Mouse (Mus musculus): ENCODE measurements around the gene Ppp1r16b.

DNA sequence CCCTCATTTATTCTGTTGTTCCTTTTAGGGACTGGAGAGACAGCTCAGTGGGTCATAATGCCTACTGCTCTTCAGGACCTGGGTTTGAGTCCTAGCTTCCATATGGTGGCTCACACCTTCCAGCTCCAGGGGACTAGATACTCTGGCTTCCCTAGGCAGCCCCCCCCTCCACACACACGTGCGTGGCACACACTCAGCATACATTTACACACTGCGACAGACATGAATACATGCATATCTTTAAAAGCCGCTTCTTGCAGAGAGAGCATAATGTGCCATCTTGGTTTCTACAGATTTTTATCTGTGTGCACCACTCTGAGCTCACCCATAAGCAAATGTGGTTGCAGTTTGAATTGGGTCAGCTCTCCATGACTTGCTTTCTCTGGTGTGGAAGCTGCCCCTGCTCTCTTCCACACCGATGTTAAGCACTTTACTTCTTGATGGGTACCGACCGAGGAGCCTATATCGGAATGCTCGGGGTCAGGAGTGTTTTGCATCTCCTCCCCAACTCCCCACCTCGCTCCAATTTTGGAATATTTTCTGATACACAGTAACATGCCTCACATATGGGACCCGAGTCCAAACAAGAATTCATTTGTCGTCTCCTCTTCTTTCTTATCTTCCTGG, 10.8 kb downstream of the Ppp1r16b start:
- no peak for TF ChIP-seq CTCF (IDR thresholded peaks at IDR 0.05)
- no peak for TF ChIP-seq EP300 (IDR thresholded peaks at IDR 0.05)
